Mouse (Mus musculus) midbrain, embryonic 10.5 days (tissue): ENCODE measurements at regions not wholly inside any gene's neighbourhood (a gene's known extent, or its start where the extent isn't known, plus 50 kb on each side); places are given as distances from the start of the nearest gene placed in this dataset.

Experiments used
- DNase-seq: peaks from one replicate; pipeline ENCODE4 v3.0.0-alpha.2; 2017; ENCODE audit warnings: low spot score
- H3K27ac ChIP-seq: fragments of 300-500 bp; sonication (generic); replicated peaks from 2 replicates; pipeline ENCODE4 v1.5.1; 2016; ENCODE audit warnings: mild to moderate bottlenecking
- H3K27me3 ChIP-seq: fragments of 300-500 bp; sonication (generic); 2 replicates; pipeline ENCODE4 v1.6.1; 2016; ENCODE audit warnings: low read depth, mild to moderate bottlenecking; ENCODE audit not compliant: poor library complexity, severe bottlenecking
- H3K36me3 ChIP-seq: fragments of 300-500 bp; sonication (generic); 2 replicates; pipeline ENCODE4 v1.6.1; 2016; ENCODE audit warnings: mild to moderate bottlenecking, moderate library complexity
- H3K4me1 ChIP-seq: fragments of 300-500 bp; sonication (generic); 2 replicates; pipeline ENCODE4 v1.6.1; 2016
- H3K4me3 ChIP-seq: fragments of 300-500 bp; sonication (generic); 2 replicates; pipeline ENCODE4 v1.5.1; 2016; ENCODE audit warnings: mild to moderate bottlenecking, moderate library complexity
- H3K9me3 ChIP-seq: fragments of 300-500 bp; sonication (generic); replicated peaks from 2 replicates; pipeline ENCODE4 v1.6.1; 2016; ENCODE audit warnings: mild to moderate bottlenecking
- WGBS: fragments of 180-500 bp; shearing (Covaris S2); methylation state at CpG from one replicate; pipeline ENCODE4 v1.1.7; 2016; 5-methylcytosine and 5-hydroxymethylcytosine counted together

DNA sequence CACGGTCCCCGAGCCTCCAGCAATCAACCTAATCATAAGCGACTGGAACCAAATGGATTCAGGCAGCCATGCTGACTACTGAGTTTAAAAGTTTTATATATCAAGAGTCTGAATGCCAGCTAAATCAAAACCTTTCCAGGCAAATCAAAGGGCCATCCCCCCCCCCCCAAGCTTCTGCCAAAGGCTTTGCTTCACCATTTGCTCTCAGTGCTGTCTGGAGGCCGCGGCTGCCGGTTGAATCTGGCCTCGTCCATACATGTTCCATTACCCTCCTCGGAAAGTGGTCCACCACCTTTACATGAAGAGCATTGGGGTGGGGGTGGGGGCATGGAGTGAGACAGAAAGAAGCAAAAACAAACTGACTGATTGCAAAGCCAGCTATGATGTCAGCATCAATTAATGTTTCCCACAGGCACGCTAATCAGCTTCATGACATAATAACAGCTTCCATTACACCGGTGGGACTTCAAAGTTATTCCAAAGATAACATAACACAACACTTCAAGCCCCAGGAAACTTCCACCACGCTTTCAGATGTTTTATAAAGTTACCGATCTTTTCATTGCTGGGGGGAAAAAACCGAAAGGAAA lies 116.6 kb upstream of the Irx5 start:
- Histone ChIP-seq H3K27me3 (peaks cover 12% of the 10 kb centered on the region; the same call in 1 of the 2 replicates), H3K9me3 (no peaks in the 10 kb centered on the region), H3K4me1 (peaks cover 15% of the 10 kb centered on the region), H3K4me3 (no peak overlapping the region), H3K36me3 (no peaks in the 10 kb centered on the region), H3K27ac (no peak overlapping the region)
- DNase-seq = peak; percentile 20
- WGBS = 75% methylated on average over 13 of the region's 13 CpGs

DNA sequence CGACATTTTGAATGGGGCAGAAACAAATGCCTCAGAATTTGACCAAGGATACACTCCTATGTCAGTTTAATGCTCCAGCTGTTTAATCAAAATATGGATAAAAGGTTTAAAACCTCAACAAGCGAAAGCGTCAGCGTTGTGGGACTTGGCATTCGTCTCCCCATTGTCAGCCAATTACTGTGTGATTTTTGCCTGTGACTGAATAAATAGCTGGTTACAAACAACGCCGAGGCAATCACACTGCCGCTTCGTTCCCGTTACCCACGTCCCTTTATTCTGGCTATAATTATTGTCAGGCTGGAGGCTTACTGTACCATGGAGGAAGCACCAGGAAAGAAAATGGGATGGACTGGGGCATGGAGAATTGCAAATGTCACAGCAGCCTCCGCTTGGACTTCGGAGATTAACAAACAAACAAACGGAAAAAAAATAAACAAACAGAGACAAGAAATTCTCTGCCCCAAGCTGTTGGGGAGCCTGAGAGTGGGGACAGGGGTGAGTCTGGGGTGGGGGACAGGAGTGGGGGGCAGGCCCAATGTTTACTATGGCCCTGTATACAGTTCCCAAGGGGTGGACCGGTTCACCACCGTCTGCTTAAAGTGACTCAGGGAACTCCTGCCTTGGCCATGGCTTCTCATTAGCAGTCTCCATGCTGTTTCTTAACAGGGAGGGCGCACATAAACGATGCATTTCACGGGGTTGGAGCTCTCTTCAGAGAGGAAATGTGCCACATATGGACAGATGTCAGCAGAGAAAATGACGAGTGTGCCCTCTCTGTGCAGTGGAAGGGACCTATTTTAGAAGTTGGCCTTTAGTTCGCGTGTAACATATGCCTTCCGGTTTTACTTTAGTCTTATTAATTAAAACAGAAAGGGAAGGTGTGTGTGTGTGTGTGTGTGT lies 125.8 kb upstream of the Irx5 start:
- Histone ChIP-seq H3K27me3 (no peaks in the 10 kb centered on the region; the same call in 1 of the 2 replicates), H3K9me3 (no peaks in the 10 kb centered on the region), H3K36me3 (no peaks in the 10 kb centered on the region), H3K27ac (no peak overlapping the region), H3K4me3 (no peak overlapping the region), H3K4me1 (peaks cover 9% of the 10 kb centered on the region)
- no peak for DNase-seq
- WGBS = 79% methylated on average over 23 of the region's 23 CpGs

DNA sequence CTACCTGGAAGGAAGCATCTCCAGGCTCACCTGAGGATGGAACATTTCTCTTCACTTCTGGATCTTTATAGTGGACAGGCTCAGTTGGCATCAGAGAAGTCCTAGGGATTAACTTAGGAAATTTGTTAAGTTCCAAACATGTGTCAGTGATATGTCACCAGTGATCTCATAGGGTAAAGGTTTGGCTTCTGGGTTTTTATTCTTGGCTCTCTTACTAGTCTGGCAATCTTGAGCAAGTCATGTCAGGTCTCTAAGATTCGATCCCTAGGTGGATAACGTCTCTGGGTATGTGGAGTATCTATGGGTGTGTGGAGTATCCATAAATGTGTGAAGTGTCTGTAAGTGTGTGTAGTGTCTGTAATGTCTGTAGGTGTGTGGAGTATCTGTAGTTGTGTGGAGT lies 127.9 kb upstream of the Irx5 start:
- 96% methylated on average over 2 of the region's 2 CpGs for WGBS
- no peak for DNase-seq
- no peak overlapping the region for H3K4me3 ChIP-seq

DNA sequence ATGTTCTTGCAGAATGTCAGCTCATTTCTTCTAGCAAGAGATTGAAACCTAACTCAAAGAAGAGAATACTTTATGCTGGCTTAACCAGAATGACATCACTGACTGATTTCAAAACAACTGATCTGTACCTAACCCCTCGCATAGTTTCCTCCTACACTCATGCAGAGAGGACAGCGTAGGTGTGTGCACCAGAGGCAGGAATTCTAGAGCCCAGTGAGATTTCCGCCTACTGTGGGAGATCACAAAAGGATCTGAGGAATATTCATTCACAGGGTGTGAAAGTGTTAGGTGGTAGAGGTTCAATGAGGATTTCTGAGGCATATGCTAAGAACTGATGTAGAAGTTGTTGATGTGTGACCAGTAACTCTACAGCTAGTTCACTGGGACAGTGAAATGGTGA lies 132.5 kb upstream of the Irx5 start:
- Histone ChIP-seq H3K4me1 (no peaks in the 10 kb centered on the region), H3K4me3 (no peak overlapping the region), H3K27me3 (no peaks in the 10 kb centered on the region; the same call in 1 of the 2 replicates), H3K36me3 (no peaks in the 10 kb centered on the region), H3K9me3 (no peaks in the 10 kb centered on the region; the same call in 1 of the 2 replicates), H3K27ac (no peak overlapping the region)
- DNase-seq = no peak
- 95% methylated on average over 3 of the region's 3 CpGs for WGBS

More for the DNA sequence above, 127.9 kb upstream of the Irx5 start:
- Histone ChIP-seq H3K27me3 (no peaks in the 10 kb centered on the region; the same call in 1 of the 2 replicates), H3K36me3 (no peaks in the 10 kb centered on the region), H3K4me1 (peaks cover 9% of the 10 kb centered on the region), H3K9me3 (no peaks in the 10 kb centered on the region; the same call in 1 of the 2 replicates), H3K27ac (no peak overlapping the region)

DNA sequence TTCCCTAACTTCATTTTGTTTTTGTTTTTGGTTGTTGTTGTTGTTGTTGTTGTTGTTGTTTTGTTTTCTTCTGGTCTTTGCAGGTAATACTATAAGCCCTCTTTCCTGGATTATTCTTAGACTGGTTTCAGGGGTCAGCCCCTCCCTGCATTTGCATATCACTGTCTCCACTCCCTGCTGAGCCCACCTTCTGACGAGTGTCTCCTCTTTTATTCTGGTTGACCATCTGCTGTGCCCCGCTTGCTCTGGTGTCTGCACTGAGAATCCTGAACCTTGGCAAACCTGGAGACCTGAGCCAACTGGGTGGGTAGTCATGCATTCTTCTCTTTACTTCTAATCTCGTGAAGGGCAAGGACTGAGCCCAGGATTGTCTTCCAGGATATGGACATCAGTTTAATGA lies 134.4 kb upstream of the Irx5 start:
- Histone ChIP-seq H3K4me3 (no peak overlapping the region), H3K9me3 (no peaks in the 10 kb centered on the region; the same call in 1 of the 2 replicates), H3K27ac (no peak overlapping the region), H3K27me3 (peaks cover 7% of the 10 kb centered on the region; the same call in 1 of the 2 replicates), H3K36me3 (no peaks in the 10 kb centered on the region), H3K4me1 (no peaks in the 10 kb centered on the region)
- DNase-seq = no peak
- WGBS = 40% methylated on average over 3 of the region's 3 CpGs

DNA sequence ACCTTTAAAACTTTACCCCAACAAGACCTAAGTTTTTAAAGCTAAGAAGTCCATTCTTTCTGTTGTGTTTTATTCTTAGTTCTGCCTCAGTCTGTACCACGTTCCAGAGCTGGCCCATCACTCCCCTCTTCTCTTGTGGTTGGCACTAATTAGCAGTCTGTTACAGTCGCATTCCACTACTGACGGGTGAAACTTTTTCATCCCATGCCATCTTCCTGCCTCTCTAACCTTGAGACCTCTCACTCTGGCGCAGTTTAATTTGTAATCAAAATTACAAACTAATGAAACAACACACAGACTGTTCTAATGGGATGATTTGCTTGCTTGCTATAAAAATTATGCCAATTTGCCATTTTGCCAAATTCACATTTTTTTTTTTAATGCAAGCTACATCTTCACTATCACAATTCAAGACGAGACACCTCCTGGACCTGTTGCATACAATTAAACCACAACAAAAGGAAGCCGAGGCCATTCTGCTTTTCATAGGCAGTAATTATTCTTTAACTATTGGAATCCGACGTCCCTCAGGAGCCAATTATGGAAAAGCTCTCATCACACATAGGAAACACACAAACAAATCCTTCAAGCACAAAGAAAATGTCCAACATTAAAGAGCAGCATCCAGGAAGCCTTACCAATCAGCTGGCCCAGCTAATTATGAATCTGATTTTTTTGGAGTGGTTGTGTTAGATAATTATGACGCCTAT lies 138.1 kb upstream of the Irx5 start:
- 83% methylated on average over 9 of the region's 9 CpGs for WGBS
- H3K9me3 ChIP-seq = no peaks in the 10 kb centered on the region
- peaks cover 19% of the 10 kb centered on the region for H3K4me1 ChIP-seq
- no peak overlapping the region for H3K27ac ChIP-seq
- peaks cover 17% of the 10 kb centered on the region for H3K27me3 ChIP-seq
- no peak for DNase-seq
- H3K4me3 ChIP-seq = no peak overlapping the region
- H3K36me3 ChIP-seq = no peaks in the 10 kb centered on the region

DNA sequence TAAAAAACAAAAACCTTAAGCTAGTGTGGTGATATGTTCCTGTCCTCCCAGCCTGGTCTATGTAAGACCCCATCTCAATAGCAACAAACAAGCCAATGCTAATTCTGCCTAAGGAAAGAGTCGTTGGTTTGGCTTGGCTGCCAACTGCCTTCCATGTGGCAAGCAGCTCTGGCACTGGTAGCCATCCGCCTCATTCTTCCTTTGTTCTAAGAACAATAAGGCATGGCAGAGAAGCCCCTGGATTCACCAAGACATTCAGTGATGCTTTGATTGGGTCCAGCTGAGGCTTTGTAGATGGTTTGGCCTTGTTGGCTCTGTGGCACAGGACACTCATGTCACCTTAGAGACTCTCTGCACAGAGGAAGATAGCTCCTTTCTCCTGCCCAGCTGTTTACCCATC lies 139.9 kb upstream of the Irx5 start:
- Histone ChIP-seq H3K36me3 (no peaks in the 10 kb centered on the region), H3K9me3 (no peaks in the 10 kb centered on the region), H3K4me3 (no peak overlapping the region), H3K27me3 (peaks cover 27% of the 10 kb centered on the region), H3K4me1 (peaks cover 21% of the 10 kb centered on the region), H3K27ac (no peak overlapping the region)
- DNase-seq = no peak
- 76% methylated on average over 2 of the region's 2 CpGs for whole genome bisulfite sequencing

DNA sequence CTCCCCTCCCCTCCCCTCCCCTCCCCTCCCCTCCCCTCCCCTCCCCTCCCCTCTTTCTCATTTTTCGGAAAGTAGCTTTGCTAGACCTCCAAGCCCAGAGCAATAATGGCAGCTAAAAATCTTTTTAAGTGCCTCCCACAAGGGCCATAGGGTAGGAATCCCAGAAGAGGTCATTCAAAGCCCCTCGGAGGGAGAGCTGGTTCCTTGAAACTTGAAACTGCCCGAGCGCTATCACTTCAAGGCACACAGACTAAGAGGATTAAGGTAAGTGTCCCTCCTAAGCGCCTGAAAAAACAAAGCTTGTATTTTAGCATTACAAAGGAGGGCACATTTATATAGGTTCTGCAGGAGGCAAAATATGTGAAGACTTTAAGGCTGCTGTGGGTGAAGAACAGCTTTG lies 141.2 kb upstream of the Irx5 start:
- Histone ChIP-seq H3K27ac (peak overlapping the region; percentile 52; the same call in 1 of the 2 replicates), H3K4me1 (peaks cover 21% of the 10 kb centered on the region), H3K9me3 (no peaks in the 10 kb centered on the region), H3K4me3 (no peak overlapping the region), H3K27me3 (peaks cover 34% of the 10 kb centered on the region), H3K36me3 (no peaks in the 10 kb centered on the region)
- under 1% methylated on average over 4 of the region's 5 CpGs for WGBS
- DNase-seq = peak; percentile 33

DNA sequence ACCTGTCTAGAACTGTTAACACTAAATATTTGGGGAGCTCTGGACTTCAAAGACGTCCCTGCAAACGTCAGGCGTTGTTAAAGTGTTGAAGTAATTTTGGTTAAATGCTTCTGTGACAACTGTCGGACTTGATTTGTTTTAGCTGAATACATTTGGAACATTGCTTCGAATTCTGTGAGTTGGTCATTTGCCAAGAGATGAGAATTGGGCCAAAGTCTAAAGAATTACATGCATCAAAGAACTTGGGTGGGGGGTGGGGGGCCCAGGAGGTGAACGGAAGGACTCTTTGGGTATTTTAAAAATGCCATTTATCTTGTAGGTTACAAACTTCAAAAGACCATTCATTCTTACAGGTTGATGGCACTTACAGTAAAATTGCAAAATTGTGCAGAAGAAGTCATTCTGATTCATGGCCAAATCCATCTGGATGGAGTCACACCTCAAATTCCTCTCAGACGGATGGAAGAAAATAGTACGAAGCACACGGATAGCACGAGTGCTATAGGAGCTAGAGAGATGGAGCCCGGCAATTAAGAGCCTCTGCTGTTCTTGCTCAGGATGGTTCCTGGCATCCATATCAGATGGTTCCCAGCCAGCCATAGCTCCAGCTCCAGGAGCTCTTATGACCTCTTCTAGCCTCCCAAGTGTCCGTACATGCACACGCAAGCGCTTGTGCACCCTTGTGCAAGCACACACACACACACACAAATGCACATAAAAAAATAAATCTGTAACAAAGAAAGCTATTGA lies 144.5 kb upstream of the Irx5 start:
- Histone ChIP-seq H3K4me1 (peaks cover 21% of the 10 kb centered on the region), H3K27ac (no peak overlapping the region), H3K4me3 (no peak overlapping the region), H3K9me3 (no peaks in the 10 kb centered on the region), H3K27me3 (peaks cover 27% of the 10 kb centered on the region), H3K36me3 (no peaks in the 10 kb centered on the region)
- no peak for DNase-seq
- WGBS = 91% methylated on average over 14 of the region's 14 CpGs

DNA sequence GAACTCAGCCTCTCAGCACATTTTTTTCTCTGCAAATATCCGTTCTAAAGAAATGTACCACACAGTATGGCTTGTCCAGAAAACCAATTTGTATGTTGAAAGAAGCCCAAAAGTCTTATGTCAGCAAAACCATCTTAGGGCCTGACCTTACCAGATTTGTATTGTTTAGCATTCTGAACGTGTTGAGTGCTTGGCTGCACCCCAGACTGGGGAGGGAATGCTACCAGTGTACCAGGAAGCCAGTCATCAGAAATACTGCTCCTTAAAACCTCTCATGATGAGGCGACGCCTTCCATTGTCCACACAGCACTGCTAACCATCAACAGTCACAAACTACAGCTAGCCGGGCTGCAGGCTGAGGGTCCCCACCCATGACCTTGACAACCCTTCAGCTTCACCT lies 148.3 kb upstream of the Irx5 start:
- H3K36me3 ChIP-seq = no peaks in the 10 kb centered on the region
- no peak for DNase-seq
- WGBS = 78% methylated on average over 5 of the region's 5 CpGs
- peaks cover 11% of the 10 kb centered on the region; the same call in 1 of the 2 replicates for H3K4me1 ChIP-seq
- H3K4me3 ChIP-seq = no peak overlapping the region
- peaks cover 38% of the 10 kb centered on the region; the same call in 1 of the 2 replicates for H3K27me3 ChIP-seq
- no peaks in the 10 kb centered on the region for H3K9me3 ChIP-seq
- H3K27ac ChIP-seq = no peak overlapping the region

DNA sequence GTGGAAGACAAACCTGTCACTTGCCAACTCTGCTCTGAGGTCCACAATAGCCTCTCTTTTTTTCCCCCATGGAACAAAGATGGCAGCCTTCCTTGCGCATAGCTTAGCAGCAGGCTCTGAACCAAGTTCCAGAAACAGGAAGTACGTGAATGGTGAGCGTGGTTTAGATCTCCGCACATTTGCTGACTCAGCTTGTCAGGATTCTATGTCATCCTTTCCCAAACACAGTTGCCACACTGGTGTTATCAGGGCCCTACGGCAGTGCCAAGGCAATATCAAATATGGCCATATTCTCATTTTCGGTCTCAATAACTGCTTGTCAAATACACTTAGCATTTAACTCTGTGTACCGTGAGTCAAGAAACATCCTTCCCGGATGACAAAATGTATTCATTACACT lies 161.8 kb upstream of the Irx5 start:
- WGBS = 97% methylated on average over 8 of the region's 8 CpGs
- H3K4me1 ChIP-seq = peaks cover 8% of the 10 kb centered on the region
- no peak for DNase-seq
- no peak overlapping the region for H3K4me3 ChIP-seq
- H3K36me3 ChIP-seq = no peaks in the 10 kb centered on the region
- H3K27ac ChIP-seq = no peak overlapping the region
- no peaks in the 10 kb centered on the region for H3K9me3 ChIP-seq
- peaks cover 8% of the 10 kb centered on the region; the same call in 1 of the 2 replicates for H3K27me3 ChIP-seq

DNA sequence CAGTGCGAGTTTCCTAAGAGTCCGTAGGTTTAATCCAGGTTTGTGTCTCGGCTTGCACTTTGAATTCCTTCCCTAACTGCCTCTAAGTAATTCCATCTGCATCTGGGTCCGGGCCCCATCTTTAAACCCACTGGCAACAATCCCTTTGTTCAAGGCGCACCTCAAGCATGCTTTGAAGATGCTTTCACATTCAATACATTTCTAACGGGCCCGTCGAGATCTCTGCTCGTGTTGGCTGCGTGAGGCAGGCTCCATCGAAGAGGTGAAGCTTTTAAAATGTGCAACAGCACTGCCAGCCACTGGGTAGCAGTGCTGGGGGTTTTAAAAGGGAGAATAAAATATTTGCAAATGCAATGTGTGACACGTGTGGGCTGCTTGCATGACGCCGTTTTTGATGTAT lies 163.4 kb upstream of the Irx5 start:
- 69% methylated on average over 14 of the region's 14 CpGs for whole genome bisulfite sequencing
- H3K36me3 ChIP-seq = no peaks in the 10 kb centered on the region
- peaks cover 8% of the 10 kb centered on the region; the same call in 1 of the 2 replicates for H3K27me3 ChIP-seq
- peaks cover 4% of the 10 kb centered on the region; the same call in 1 of the 2 replicates for H3K9me3 ChIP-seq
- H3K4me3 ChIP-seq = no peak overlapping the region
- DNase-seq = no peak
- H3K4me1 ChIP-seq = peaks cover 8% of the 10 kb centered on the region
- H3K27ac ChIP-seq = no peak overlapping the region
